Mouse (Mus musculus) CH12.LX (cell line): ENCODE results near the gene Mfsd5. TPM values are rescaled to one million over a fixed set of nuclear protein-coding genes. Genes with fewer than 3 reads are reported as not detected.
A peak's percentile ranks its signal among the peaks of the same experiment; 100 is the strongest.

Source experiments
- DNase-seq: peaks from one replicate; pipeline ENCODE4 v3.0.0-alpha.2; 2013; ENCODE audit errors: extremely low read depth
- H3K27ac ChIP-seq: 2 replicates; pipeline ENCODE4 v1.5.1; 2012; ENCODE audit warnings: low read depth, mild to moderate bottlenecking, control low read depth, moderate library complexity; ENCODE audit not compliant: insufficient read depth
- H3K27me3 ChIP-seq: replicated peaks from 2 replicates; pipeline ENCODE3; 2012; ENCODE audit warnings: inconsistent platforms
- H3K36me3 ChIP-seq, 2 experiments: replicated peaks in 1 of 2; 2 replicates each; pipeline versions ENCODE3 to v1.6.1; 2012; ENCODE audit warnings: inconsistent platforms in 1 of 2, low read length in 1 of 2, mild to moderate bottlenecking in 1 of 2, mixed read lengths in 1 of 2, moderate library complexity in 1 of 2; ENCODE audit not compliant: control insufficient read depth in 1 of 2, insufficient read depth in 1 of 2
- H3K4me1 ChIP-seq, 2 experiments: 2 replicates each; pipeline ENCODE4 v1.6.1; 2012; ENCODE audit warnings: inconsistent platforms in 1 of 2, moderate library complexity in 1 of 2; ENCODE audit not compliant: insufficient read depth in 2 of 2, control insufficient read depth in 1 of 2
- H3K4me2 ChIP-seq: 2 replicates; pipeline ENCODE4 v1.6.1; 2012; ENCODE audit warnings: low read depth, mild to moderate bottlenecking, control low read depth; ENCODE audit not compliant: poor library complexity, insufficient read depth, severe bottlenecking
- H3K4me3 ChIP-seq, 3 experiments: fragments of 150-350 bp in 1 of 3; sonication (generic) in 1 of 3; replicated peaks in 1 of 3; 2 replicates each; pipeline versions ENCODE3 to v1.5.1; 2011 to 2012; ENCODE audit warnings: low read depth in 2 of 3, low read length in 2 of 3, mild to moderate bottlenecking in 2 of 3, moderate library complexity in 2 of 3, control low read depth in 1 of 3, improper control_type of control experiment in 1 of 3, inconsistent platforms in 1 of 3, mixed read lengths in 1 of 3; ENCODE audit not compliant: poor library complexity in 1 of 3
- H3K79me2 ChIP-seq: replicated peaks from 2 replicates; pipeline ENCODE4 v1.6.1; 2012; ENCODE audit warnings: mild to moderate bottlenecking, moderate library complexity; ENCODE audit not compliant: control insufficient read depth, poor library complexity, insufficient read depth, severe bottlenecking; ENCODE audit errors: extremely low read depth
- H3K9ac ChIP-seq: 2 replicates; pipeline ENCODE4 v1.6.1; 2012; ENCODE audit warnings: low read depth, mild to moderate bottlenecking, control low read depth, moderate library complexity; ENCODE audit not compliant: insufficient read depth
- H3K9me3 ChIP-seq: replicated peaks from 2 replicates; pipeline ENCODE3; 2012; ENCODE audit warnings: low read length, inconsistent platforms, mixed read lengths
- BHLHE40 ChIP-seq: IDR thresholded peaks from 2 replicates; pipeline ENCODE4 v1.6.1; 2011; ENCODE audit warnings: mild to moderate bottlenecking, low read depth, low read length, improper control_type of control experiment
- CHD1 ChIP-seq: IDR thresholded peaks from 2 replicates; pipeline ENCODE4 v1.6.1; 2012; ENCODE audit warnings: low read depth, low read length, improper control_type of control experiment, inconsistent platforms
- CHD2 ChIP-seq: IDR thresholded peaks from 2 replicates; pipeline ENCODE4 v1.6.1; 2011; ENCODE audit warnings: low read length, improper control_type of control experiment
- CTCF ChIP-seq, 2 experiments: IDR thresholded peaks in 1 of 2; conservative IDR thresholded peaks in 1 of 2; 2 replicates each; pipeline ENCODE4 v1.5.1; 2011 to 2012; ENCODE audit warnings: low read depth in 2 of 2, low read length in 2 of 2, improper control_type of control experiment in 1 of 2, inconsistent platforms in 1 of 2, mild to moderate bottlenecking in 1 of 2, moderate library complexity in 1 of 2
- ELF1 ChIP-seq: IDR thresholded peaks from 2 replicates; pipeline ENCODE4 v1.6.1; 2014; ENCODE audit warnings: low read depth, mild to moderate bottlenecking, inconsistent platforms, low read length, improper control_type of control experiment
- EP300 ChIP-seq: IDR thresholded peaks from 2 replicates; pipeline ENCODE4 v1.6.1; 2011; ENCODE audit warnings: low read length, improper control_type of control experiment
- ETS1 ChIP-seq: conservative IDR thresholded peaks from 2 replicates; pipeline ENCODE4 v1.6.1; 2012; ENCODE audit warnings: low read depth, mild to moderate bottlenecking, inconsistent platforms, low read length, improper control_type of control experiment, moderate library complexity
- GABPA ChIP-seq: IDR thresholded peaks from 2 replicates; pipeline ENCODE4 v1.6.1; 2012; ENCODE audit warnings: low read depth, low read length, improper control_type of control experiment, inconsistent platforms; ENCODE audit not compliant: insufficient replicate concordance
- HCFC1 ChIP-seq: IDR thresholded peaks from 2 replicates; pipeline ENCODE4 v1.6.1; 2012; ENCODE audit warnings: low read depth, mild to moderate bottlenecking, inconsistent platforms, low read length, improper control_type of control experiment
- IRF4 ChIP-seq: IDR thresholded peaks from 2 replicates; pipeline ENCODE4 v1.6.1; 2014; ENCODE audit warnings: low read depth, mild to moderate bottlenecking, inconsistent platforms, low read length, improper control_type of control experiment
- JUN ChIP-seq: IDR thresholded peaks from 2 replicates; pipeline ENCODE4 v1.6.1; 2011; ENCODE audit warnings: low read depth, mild to moderate bottlenecking, low read length, improper control_type of control experiment, moderate library complexity; ENCODE audit not compliant: insufficient read depth
- JUND ChIP-seq: conservative IDR thresholded peaks from 2 replicates; pipeline ENCODE4 v1.6.1; 2011; ENCODE audit warnings: low read depth, low read length, improper control_type of control experiment
- MAX ChIP-seq: IDR thresholded peaks from 2 replicates; pipeline ENCODE4 v1.6.1; 2011; ENCODE audit warnings: low read length, improper control_type of control experiment
- MEF2A ChIP-seq: IDR thresholded peaks from 2 replicates; pipeline ENCODE4 v1.6.1; 2014; ENCODE audit warnings: low read depth, mild to moderate bottlenecking, inconsistent platforms, low read length, improper control_type of control experiment, borderline replicate concordance
- MYC ChIP-seq: IDR thresholded peaks from 2 replicates; pipeline ENCODE4 v1.6.1; 2011; ENCODE audit warnings: low read depth, mild to moderate bottlenecking, improper control_type of control experiment, low read length
- NELFE ChIP-seq: IDR thresholded peaks from 2 replicates; pipeline ENCODE4 v1.6.1; 2011; ENCODE audit warnings: low read depth, low read length, improper control_type of control experiment
- NRF1 ChIP-seq: IDR thresholded peaks from 2 replicates; pipeline ENCODE4 v1.6.1; 2014; ENCODE audit warnings: low read depth, mild to moderate bottlenecking, inconsistent platforms, low read length, improper control_type of control experiment, moderate library complexity
- PAX5 ChIP-seq: IDR thresholded peaks from 2 replicates; pipeline ENCODE4 v1.6.1; 2012; ENCODE audit warnings: low read length, inconsistent platforms, mixed read lengths
- POLR2A ChIP-seq: IDR thresholded peaks from 2 replicates; pipeline ENCODE4 v1.6.1; 2011; ENCODE audit warnings: low read depth, mild to moderate bottlenecking, improper control_type of control experiment, low read length
- RCOR1 ChIP-seq: conservative IDR thresholded peaks from 2 replicates; pipeline ENCODE4 v1.6.1; 2012; ENCODE audit warnings: low read depth, mild to moderate bottlenecking, inconsistent platforms, low read length, improper control_type of control experiment
- SIN3A ChIP-seq: IDR thresholded peaks from 2 replicates; pipeline ENCODE4 v1.6.1; 2012; ENCODE audit warnings: low read length, improper control_type of control experiment, inconsistent platforms
- SMC3 ChIP-seq: IDR thresholded peaks from 2 replicates; pipeline ENCODE4 v1.6.1; 2011; ENCODE audit warnings: low read depth, low read length, improper control_type of control experiment
- ZMIZ1 ChIP-seq: IDR thresholded peaks from 2 replicates; pipeline ENCODE4 v1.6.1; 2012; ENCODE audit warnings: low read depth, mild to moderate bottlenecking, inconsistent platforms, low read length, improper control_type of control experiment
- ZNF384 ChIP-seq: IDR thresholded peaks from 2 replicates; pipeline ENCODE4 v1.6.1; 2012; ENCODE audit warnings: low read depth, low read length, improper control_type of control experiment, inconsistent platforms
- dilution Hi-C: fragments of 300-500 bp; cut with MboI; formaldehyde crosslinking; loops from 2 replicates; pipeline ENCODE4 v1.14.3; 2020; ENCODE audit warnings: low sequenced_read_pairs; ENCODE audit not compliant: extremely low pct_unique_long_range_greater_than_20kb, extremely low pct_ligation_motif_present
- in situ Hi-C: fragments of 300-500 bp; cut with MboI; formaldehyde crosslinking; loops from 3 replicates; pipeline ENCODE4 v1.14.3; 2019; ENCODE audit warnings: low sequenced_read_pairs, low pct_ligation_motif_present, low pct_unique_long_range_greater_than_20kb, mixed read lengths
- polyA plus RNA-seq: library from polyadenylated mRNA; unstranded; fragments of >175 nt; gene quantifications from 2 replicates; pipeline ENCODE4 v1.2.1, GENCODE M21; 2012; ENCODE audit warnings: low read depth; ENCODE audit not compliant: insufficient read length
- total RNA-seq, 2 experiments: library from RNA; depleted of rRNA; stranded (reverse); fragments of 300-350 nt in 1 of 2; fragments of >200 nt in 1 of 2; gene quantifications; 2 replicates each; pipeline ENCODE4 v1.2.3; 2012 to 2014

Mfsd5 gene
- total and polyA plus RNA-seq, 3 experiments = 31.1 to 90.6 (median 51.8) TPM

- H3K4me2 ChIP-seq = no peak overlapping the region
- peaks cover 2 to 29% of the 10 kb centered on the region in 2 experiments; a peak in 2 of 4 replicates for H3K4me1 ChIP-seq
- no peak overlapping the region for H3K4me3 ChIP-seq
- in situ Hi-C loops = no loop called here
- H3K27me3 ChIP-seq = no peaks in the 10 kb centered on the region
- peaks cover 66 to 86% of the 10 kb centered on the region in 2 experiments for H3K36me3 ChIP-seq
- dilution Hi-C loops = no loop called here
- DNase-seq = no peak
- TF ChIP-seq CHD2 = no peak
- 0 out of 4 replicates have a peak, but pooled peaks of 1 of the 2 experiments have one; percentile 7 for TF ChIP-seq CTCF (conservative IDR thresholded peaks at IDR 0.05 in 1 of 2, IDR thresholded peaks at IDR 0.05 in 1 of 2; ENCODE audit: low read depth in 2 of 2, low read length in 2 of 2)
- no peak for TF ChIP-seq PAX5
- TF ChIP-seq, all 38 proteins: peak for 1
- H3K9me3 ChIP-seq = no peaks in the 10 kb centered on the region
- H3K79me2 ChIP-seq = no peaks in the 10 kb centered on the region
- no peak overlapping the region for H3K9ac ChIP-seq
- H3K27ac ChIP-seq = no peak overlapping the region
Observed at GRCm38 (mm10) chr15:102308717-102309116, 29.5 kb downstream of the Mfsd5 start.

GRCm38 (mm10) chr15:102310074-102310845 lies 31.0 kb downstream of the Mfsd5 start:
- no peak overlapping the region for H3K4me2 ChIP-seq
- no peak for DNase-seq
- H3K79me2 ChIP-seq = no peaks in the 10 kb centered on the region
- peaks cover 65 to 86% of the 10 kb centered on the region in 2 experiments for H3K36me3 ChIP-seq
- peaks cover 2 to 29% of the 10 kb centered on the region in 2 experiments; a peak in 2 of 4 replicates for H3K4me1 ChIP-seq
- H3K27me3 ChIP-seq = no peaks in the 10 kb centered on the region
- TF ChIP-seq NRF1 (no peak), ETS1 (no peak), RCOR1 (no peak), JUN (no peak), MYC (no peak), HCFC1 (no peak), IRF4 (no peak), MEF2A (no peak)
- in situ Hi-C loops = no loop called here
- H3K27ac ChIP-seq = no peak overlapping the region
- no peaks in the 10 kb centered on the region for H3K9me3 ChIP-seq
- H3K4me3 ChIP-seq = no peak overlapping the region
- dilution Hi-C loops = no loop called here
- no peak overlapping the region for H3K9ac ChIP-seq

GRCm38 (mm10) chr15:102311489-102311888 lies 32.2 kb downstream of the Mfsd5 start:
- Histone ChIP-seq H3K9me3 (no peaks in the 10 kb centered on the region), H3K4me3 (no peak overlapping the region), H3K27me3 (no peaks in the 10 kb centered on the region), H3K27ac (no peak overlapping the region), H3K4me1 (peaks cover 2 to 33% of the 10 kb centered on the region in 2 experiments; a peak in 2 of 4 replicates), H3K79me2 (no peaks in the 10 kb centered on the region), H3K4me2 (0 out of 2 replicates have a peak overlapping the region, but pooled peaks have one; percentile 14), H3K9ac (no peak overlapping the region), H3K36me3 (peaks cover 63 to 86% of the 10 kb centered on the region in 2 experiments)
- TF ChIP-seq CHD2 (peak; percentile 42; the same call in 1 of the 2 replicates), GABPA (no peak), PAX5 (no peak), ZNF384 (no peak), SMC3 (no peak), RCOR1 (no peak), CHD1 (no peak), MAX (no peak), IRF4 (peak; percentile 44; the same call in 1 of the 2 replicates), ZMIZ1 (no peak), MYC (no peak), MEF2A (peak; percentile 58), ELF1 (no peak), JUND (0 out of 2 replicates have a peak, but pooled peaks have one; percentile 21), EP300 (peak; percentile 77), JUN (no peak), ETS1 (peak; percentile 19; the same call in 1 of the 2 replicates), NELFE (no peak), SIN3A (no peak), BHLHE40 (no peak), POLR2A (no peak)
- dilution Hi-C loops = no loop called here
- DNase-seq = peak; percentile 84
- in situ Hi-C loops = no loop called here
